11 mouse cellular contexts compared by ENCODE assay signal in genomic region chr2:24474514-24475378, GRCm38 (mm10). TPM values are rescaled to one million over a fixed set of nuclear protein-coding genes. Genes with fewer than 3 reads are reported as not detected.
DNase-seq lines count a peak whose midpoint lies in the region; ATAC-seq lines count a peak whose summit lies in the region.
"Had no signal": no experiment of that assay in that cellular context is flagged by ENCODE, and none has a peak within 500 bp of the region (broad histone marks: within the 10 kb centered on the region; RNA-seq: fewer than 3 reads in every experiment).

No protein-coding gene starts in this region.

- ATAC-seq in liver, embryonic 11.5 days (replicated peaks; ENCODE audit: low FRiP score): no peak
- ATAC-seq in forebrain, embryonic 15.5 days (replicated peaks): no peak
- ATAC-seq in neural tube, embryonic 15.5 days (ENCODE audit: low FRiP score): peak; percentile 34

- DNase-seq in liver, embryonic 11.5 days (ENCODE audit: low spot score): no peak
- DNase-seq in liver: no peak
- peak; percentile 27 to 57 for DNase-seq in kidney, postnatal 25 days
- no peak for DNase-seq in frontal cortex, postnatal 25 days (ENCODE audit: low spot score in 2 of 2)
- no peak for DNase-seq in left cerebral cortex, postnatal 4 days
- DNase-seq in left cerebral cortex, postnatal 14 days (ENCODE audit: low spot score in 2 of 2): no peak
- DNase-seq: lung, postnatal 36 days; right cerebral cortex, postnatal 14 days had no signal

- WGBS in liver, embryonic 11.5 days: 11% methylated on average over 29 of the region's 29 CpGs
- WGBS in forebrain, embryonic 15.5 days: 8% methylated on average over 29 of the region's 29 CpGs
- whole genome bisulfite sequencing in neural tube, embryonic 15.5 days: 23% methylated on average over 29 of the region's 29 CpGs

- peak overlapping the region; percentile 45 for H3K4me2 ChIP-seq in liver, embryonic 11.5 days
- H3K4me2 ChIP-seq in forebrain, embryonic 15.5 days (replicated peaks): peak overlapping the region; percentile 40
- H3K4me2 ChIP-seq in neural tube, embryonic 15.5 days: peak overlapping the region; percentile 66

- peaks cover 65% of the 10 kb centered on the region for H3K27me3 ChIP-seq in liver, embryonic 11.5 days (replicated peaks; ENCODE audit: control insufficient read depth, insufficient read depth, low read length)
- peaks cover 65% of the 10 kb centered on the region for H3K27me3 ChIP-seq in forebrain, embryonic 15.5 days
- H3K27me3 ChIP-seq in neural tube, embryonic 15.5 days (replicated peaks): peaks cover 34% of the 10 kb centered on the region

- intact Hi-C loops in left cerebral cortex, postnatal 4 days (cut with DNase I): no loop called here
- intact Hi-C loops in left cerebral cortex, postnatal 14 days (cut with DNase I): no loop called here

- no peaks in the 10 kb centered on the region for H3K9me3 ChIP-seq in liver, embryonic 11.5 days (ENCODE audit: control insufficient read depth, low read length)
- H3K9me3 ChIP-seq in forebrain, embryonic 15.5 days: no peaks in the 10 kb centered on the region
- no peaks in the 10 kb centered on the region for H3K9me3 ChIP-seq in neural tube, embryonic 15.5 days (replicated peaks)

- no peak overlapping the region for H3K4me3 ChIP-seq in liver, embryonic 11.5 days (ENCODE audit: low read depth, low read length)
- peak overlapping the region; percentile 27; the same call in 1 of the 2 replicates for H3K4me3 ChIP-seq in forebrain, embryonic 15.5 days
- H3K4me3 ChIP-seq in neural tube, embryonic 15.5 days (replicated peaks): peak overlapping the region; percentile 45

- H3K4me1 ChIP-seq in liver, embryonic 11.5 days (replicated peaks; ENCODE audit: control insufficient read depth, insufficient read depth, low read length): no peaks in the 10 kb centered on the region
- peaks cover 11% of the 10 kb centered on the region for H3K4me1 ChIP-seq in forebrain, embryonic 15.5 days
- H3K4me1 ChIP-seq in neural tube, embryonic 15.5 days: peaks cover 17% of the 10 kb centered on the region

- no peak overlapping the region for H3K27ac ChIP-seq in liver, embryonic 11.5 days (ENCODE audit: low read depth, low read length)
- H3K27ac ChIP-seq in forebrain, embryonic 15.5 days (replicated peaks): no peak overlapping the region
- peak overlapping the region; percentile 81 for H3K27ac ChIP-seq in neural tube, embryonic 15.5 days (replicated peaks)

- no peaks in the 10 kb centered on the region for H3K36me3 ChIP-seq in liver, embryonic 11.5 days (ENCODE audit: control insufficient read depth, insufficient read depth, low read length)
- H3K36me3 ChIP-seq in forebrain, embryonic 15.5 days: no peaks in the 10 kb centered on the region
- no peaks in the 10 kb centered on the region for H3K36me3 ChIP-seq in neural tube, embryonic 15.5 days

- no peak overlapping the region for H3K9ac ChIP-seq in liver, embryonic 11.5 days (ENCODE audit: low read depth, low read length)
- no peak overlapping the region for H3K9ac ChIP-seq in forebrain, embryonic 15.5 days (replicated peaks)
- peak overlapping the region; percentile 53 for H3K9ac ChIP-seq in neural tube, embryonic 15.5 days (replicated peaks)

RNA-seq across cellular contexts. Expression of gene Pax8, which starts 0.7 kb away (rescaled TPM):
- polyA plus RNA-seq in liver, embryonic 11.5 days (2014; fragmentation: Nextera tagmentation; extraction: Ambion mirVana): 0.44 and 0.62 TPM in 2 replicates
- polyA plus RNA-seq in forebrain, embryonic 15.5 days (2015; fragmentation: Nextera tagmentation; extraction: Ambion mirVana): 0.26 and 0.33 TPM in 2 replicates
- 38.0 and 42.0 TPM in 2 replicates for polyA plus RNA-seq in neural tube, embryonic 15.5 days (2015; fragmentation: Nextera tagmentation; extraction: Ambion mirVana)
- not detected for total RNA-seq in left cerebral cortex, postnatal 4 days (2021)
- not detected for total RNA-seq in left cerebral cortex, postnatal 14 days (2021)
- total RNA-seq: common myeloid progenitor, adult 5-6 weeks had no signal

Comparison
In these comparisons a context has a peak if more than half of its experiments do, and no peak if none do; other contexts are left out.
1. DNase-seq: peak in kidney, postnatal 25 days (2 of 2); none in liver, embryonic 11.5 days (single experiment), liver (single experiment), frontal cortex, postnatal 25 days (0 of 2), left cerebral cortex, postnatal 4 days (single experiment) and left cerebral cortex, postnatal 14 days (0 of 2).
2. RNA of gene Pax8, which starts 0.7 kb away (polyA plus RNA-seq): 38.0 to 42.0 TPM in neural tube, embryonic 15.5 days; 0.44 to 0.62 TPM in liver, embryonic 11.5 days and 0.26 to 0.33 TPM in forebrain, embryonic 15.5 days; every median in the first group is over 10 times any median in the second.
3. Peak in every context shown above with its lines, with median percentiles within 50 percentile points of each other: H3K4me2 ChIP-seq.